Mouse (Mus musculus): Measurements from ENCODE around the gene Gng4. TPM values are rescaled to one million over a fixed set of nuclear protein-coding genes. Genes with fewer than 3 reads are reported as not detected.

Gng4 gene
- polyA plus RNA-seq, 1 experiment from 2014 or later = 6.2 TPM

DNA sequence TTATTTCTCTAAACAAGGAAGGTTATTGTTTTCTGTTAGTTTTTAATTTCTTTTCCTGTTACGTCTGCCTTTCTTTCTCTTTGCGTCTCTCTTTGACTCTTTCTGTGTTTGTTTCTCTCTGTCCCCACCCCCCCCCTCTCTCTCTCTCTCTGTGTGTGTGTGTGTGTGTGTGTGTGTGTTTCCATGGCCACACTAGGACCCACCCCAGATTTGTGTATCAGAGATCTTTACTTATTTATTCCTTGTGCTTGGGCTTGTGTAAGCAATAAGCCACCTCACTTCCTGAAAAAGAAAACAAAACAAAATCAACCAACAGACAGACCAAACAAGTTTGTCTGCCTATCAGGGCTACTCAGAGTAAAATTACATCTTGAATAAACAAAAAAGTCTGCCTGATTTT, 82.5 kb downstream of the Gng4 start:
- no peak overlapping the region for H3K27ac ChIP-seq (replicated peaks; ENCODE audit: low read depth, low read length)
- WGBS = 78% methylated on average over 2 of the region's 2 CpGs
- DNase-seq (ENCODE audit: low spot score) = no peak

DNA sequence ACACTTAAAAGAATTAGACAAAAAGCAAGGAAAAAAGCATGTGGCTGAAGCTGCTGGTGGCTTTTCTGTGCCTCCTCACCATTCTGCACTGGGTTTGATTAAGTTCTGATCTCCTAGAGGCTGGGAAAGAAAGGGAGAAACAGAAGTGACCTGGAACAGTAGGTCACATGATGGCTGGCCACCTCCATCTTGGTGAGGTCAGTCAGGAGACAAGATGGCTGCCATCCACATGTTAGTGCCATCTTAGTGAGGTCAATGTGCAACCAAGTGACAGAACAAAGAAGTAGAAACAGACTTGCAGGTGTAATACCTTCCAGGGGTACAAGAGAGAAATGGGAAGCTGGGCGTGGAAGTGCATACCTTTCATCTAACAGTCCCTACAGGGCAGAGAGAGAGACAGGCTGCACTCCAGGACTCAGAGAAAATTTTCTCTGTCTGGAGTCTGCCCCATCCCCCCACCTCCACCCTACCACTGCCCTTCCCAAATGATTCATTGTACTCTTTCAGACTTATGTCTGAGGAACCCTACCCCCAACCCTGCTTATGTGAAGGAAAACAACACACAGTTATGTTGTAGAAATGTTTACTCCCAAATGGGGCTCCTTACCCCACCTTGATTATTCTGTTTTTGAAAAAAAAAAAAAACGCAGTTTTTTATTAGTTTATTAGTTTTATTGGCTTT, 83.4 kb downstream of the Gng4 start:
- 85% methylated on average over 2 of the region's 2 CpGs for WGBS
- Histone ChIP-seq H3K9me3 (ENCODE audit: control insufficient read depth, low read length) (no peaks in the 10 kb centered on the region), H3K4me2 (ENCODE audit: low read depth, low read length) (no peak overlapping the region), H3K27ac (replicated peaks; ENCODE audit: low read depth, low read length) (no peak overlapping the region), H3K9ac (ENCODE audit: low read depth, low read length) (no peak overlapping the region), H3K4me1 (ENCODE audit: control insufficient read depth, insufficient read depth, low read length) (no peaks in the 10 kb centered on the region), H3K27me3 (replicated peaks; ENCODE audit: control insufficient read depth, insufficient read depth, low read length) (no peaks in the 10 kb centered on the region), H3K4me3 (ENCODE audit: low read depth, low read length) (no peak overlapping the region), H3K36me3 (ENCODE audit: control insufficient read depth, insufficient read depth, low read length) (no peaks in the 10 kb centered on the region)
- ATAC-seq (ENCODE audit: low read depth) (0 out of 2 replicates have a peak, but pooled peaks have one; percentile 37), DNase-seq (ENCODE audit: low spot score) (no peak)

More for the DNA sequence above, 82.5 kb downstream of the Gng4 start:
- Histone ChIP-seq H3K9ac (ENCODE audit: low read depth, low read length) (no peak overlapping the region), H3K27me3 (replicated peaks; ENCODE audit: control insufficient read depth, insufficient read depth, low read length) (no peaks in the 10 kb centered on the region), H3K36me3 (ENCODE audit: control insufficient read depth, insufficient read depth, low read length) (no peaks in the 10 kb centered on the region), H3K4me1 (ENCODE audit: control insufficient read depth, insufficient read depth, low read length) (no peaks in the 10 kb centered on the region), H3K9me3 (ENCODE audit: control insufficient read depth, low read length) (no peaks in the 10 kb centered on the region), H3K4me2 (ENCODE audit: low read depth, low read length) (no peak overlapping the region), H3K4me3 (ENCODE audit: low read depth, low read length) (no peak overlapping the region)
- no peak; the same call in 1 of the 2 replicates for ATAC-seq (ENCODE audit: low read depth)

DNA sequence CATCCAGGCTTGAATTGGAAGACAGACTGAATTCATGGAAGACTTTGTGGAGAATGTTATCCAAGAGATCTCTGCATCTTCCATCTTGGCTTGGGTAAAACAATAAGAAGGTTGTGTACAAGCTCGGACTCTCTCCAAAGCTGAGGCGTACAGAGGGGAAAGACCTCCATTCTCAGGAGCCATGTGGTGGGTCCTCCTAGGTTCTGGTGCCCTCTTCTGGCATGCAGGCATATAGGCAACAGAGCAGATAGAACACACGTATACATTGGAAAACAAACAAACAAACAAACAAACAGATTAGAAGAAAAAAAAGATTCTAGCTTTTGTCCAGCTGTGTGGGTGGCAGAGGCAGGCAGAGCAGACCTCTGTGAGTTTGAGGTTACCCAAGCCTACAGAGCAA, 84.1 kb downstream of the Gng4 start:
- no peak overlapping the region for H3K4me3 ChIP-seq (ENCODE audit: low read depth, low read length)
- no peaks in the 10 kb centered on the region for H3K27me3 ChIP-seq (replicated peaks; ENCODE audit: control insufficient read depth, insufficient read depth, low read length)
- no peaks in the 10 kb centered on the region for H3K9me3 ChIP-seq (ENCODE audit: control insufficient read depth, low read length)
- H3K4me2 ChIP-seq (ENCODE audit: low read depth, low read length) = no peak overlapping the region
- H3K36me3 ChIP-seq (ENCODE audit: control insufficient read depth, insufficient read depth, low read length) = no peaks in the 10 kb centered on the region
- peak; percentile 77 for ATAC-seq (ENCODE audit: low read depth)
- no peak overlapping the region for H3K9ac ChIP-seq (ENCODE audit: low read depth, low read length)
- no peaks in the 10 kb centered on the region for H3K4me1 ChIP-seq (ENCODE audit: control insufficient read depth, insufficient read depth, low read length)
- peak; percentile 64 for DNase-seq (ENCODE audit: low spot score)
- no peak overlapping the region for H3K27ac ChIP-seq (replicated peaks; ENCODE audit: low read depth, low read length)
- 15% methylated on average over 3 of the region's 3 CpGs for WGBS

Other genes with a start within 250 kb of the Gng4 start
- gene Lyst, start 193.7 kb upstream of the Gng4 start, polyA plus RNA-seq (2014; fragmentation: Nextera tagmentation; extraction: Ambion mirVana) = 4.5 and 6.2 TPM in 2 replicates
- gene B3galnt2, start 170.4 kb downstream of the Gng4 start, polyA plus RNA-seq (2014; fragmentation: Nextera tagmentation; extraction: Ambion mirVana) = 29.6 and 32.9 TPM in 2 replicates